Mouse (Mus musculus): ENCODE measurements around the gene Adcy7.

The Adcy7 gene

GRCm38 (mm10) chr8:88362446-88363150 lies 90.4 kb downstream of the Adcy7 start:
- in situ Hi-C loops (cut with MboI; ENCODE audit: unreplicated experiment in 2 of 2) = loop anchor here (10.0 to 25.0 kb wide), 2 partner anchors 225 to 392 kb away; partner anchors contain the start of gene Heatr3 (in 1 of the 2)

GRCm38 (mm10) chr8:88369221-88369620 lies 97.0 kb downstream of the Adcy7 start:
- in situ Hi-C loops (cut with MboI; ENCODE audit: unreplicated experiment in 2 of 2) = loop anchor here (5.0 to 25.0 kb wide), 3 partner anchors 232 to 386 kb away; partner anchors contain the start of gene Heatr3 (in 1 of the 2)

GRCm38 (mm10) chr8:88369805-88370204 lies 97.6 kb downstream of the Adcy7 start:
- in situ Hi-C loops (cut with MboI; ENCODE audit: unreplicated experiment in 2 of 2) = loop anchor here (5.0 to 25.0 kb wide), 3 partner anchors 233 to 385 kb away; partner anchors contain the start of gene Heatr3 (in 1 of the 2)

- in situ Hi-C loops (cut with MboI; ENCODE audit: unreplicated experiment in 2 of 2) = loop anchor here in 1 of 2 experiments (25.0 kb wide), 1 partner anchor 234 kb away; the partner anchor contains the start of gene Heatr3
Observed at GRCm38 (mm10) chr8:88371522-88371921, 99.3 kb downstream of the Adcy7 start.

- in situ Hi-C loops (cut with MboI; ENCODE audit: unreplicated experiment in 2 of 2) = no loop called here
Observed at GRCm38 (mm10) chr8:88376836-88377582, 104.8 kb downstream of the Adcy7 start.

Data from v-Abl transformed pro-B cells (cell line).